Mouse (Mus musculus): ENCODE results near the gene Ap2s1. TPM values are rescaled to one million over a fixed set of nuclear protein-coding genes. Genes with fewer than 3 reads are reported as not detected.
A peak's percentile ranks its signal among the peaks of the same experiment; 100 is the strongest.

Ap2s1 gene
- polyA plus RNA-seq, 1 experiment from 2014 or later: 255 TPM

DNA sequence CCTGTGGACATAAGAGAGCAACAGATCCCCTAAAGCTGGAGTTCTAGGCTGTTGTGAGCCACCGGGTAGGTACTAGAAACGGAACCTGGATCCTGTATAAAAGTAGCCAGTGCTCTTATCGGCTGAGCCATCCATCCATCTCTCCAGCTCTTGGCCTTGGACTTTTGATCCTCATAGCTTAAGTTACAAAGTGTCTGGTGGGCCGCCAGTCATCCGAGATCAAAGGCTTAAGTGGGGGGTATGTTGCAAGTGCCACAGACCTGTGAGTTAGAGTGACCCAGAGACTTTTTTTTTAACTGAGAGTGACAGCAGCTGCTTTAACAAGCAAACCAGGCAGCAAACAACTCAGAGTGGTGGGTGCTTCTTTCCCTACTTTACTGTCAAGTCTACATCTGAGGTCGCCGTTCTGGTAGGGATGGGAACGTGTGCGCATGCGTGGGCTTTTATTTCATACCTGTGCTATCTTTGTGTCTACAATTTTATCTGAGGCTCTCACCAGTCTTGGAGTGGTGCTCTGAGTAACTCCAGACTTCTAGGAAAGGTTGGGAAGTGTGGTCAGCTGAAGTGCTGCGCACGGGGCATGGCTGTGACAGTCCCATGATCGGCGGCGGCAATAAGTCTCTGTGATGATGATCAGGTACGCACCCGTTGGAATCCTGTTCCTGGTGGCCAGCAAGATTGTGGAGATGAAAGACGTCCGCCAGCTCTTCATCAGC, 55.0 kb downstream of the Ap2s1 start:
- Histone ChIP-seq H3K9me3 (ENCODE audit: control insufficient read depth, low read length) (no peaks in the 10 kb centered on the region), H3K4me1 (replicated peaks; ENCODE audit: control insufficient read depth, insufficient read depth, low read length) (peaks cover 9% of the 10 kb centered on the region), H3K36me3 (ENCODE audit: control insufficient read depth, insufficient read depth, low read length) (peaks cover 28% of the 10 kb centered on the region), H3K27me3 (replicated peaks; ENCODE audit: control insufficient read depth, insufficient read depth, low read length) (no peaks in the 10 kb centered on the region), H3K4me3 (ENCODE audit: low read depth, low read length) (no peak overlapping the region), H3K4me2 (ENCODE audit: low read length) (no peak overlapping the region), H3K27ac (ENCODE audit: low read depth) (no peak overlapping the region), H3K9ac (ENCODE audit: low read length) (no peak overlapping the region)
- no peak for DNase-seq (ENCODE audit: low spot score)
- peak; percentile 8; the same call in 1 of the 2 replicates for ATAC-seq (replicated peaks; ENCODE audit: low FRiP score, low TSS enrichment, low read depth)
- 79% methylated on average over 19 of the region's 19 CpGs for WGBS

DNA sequence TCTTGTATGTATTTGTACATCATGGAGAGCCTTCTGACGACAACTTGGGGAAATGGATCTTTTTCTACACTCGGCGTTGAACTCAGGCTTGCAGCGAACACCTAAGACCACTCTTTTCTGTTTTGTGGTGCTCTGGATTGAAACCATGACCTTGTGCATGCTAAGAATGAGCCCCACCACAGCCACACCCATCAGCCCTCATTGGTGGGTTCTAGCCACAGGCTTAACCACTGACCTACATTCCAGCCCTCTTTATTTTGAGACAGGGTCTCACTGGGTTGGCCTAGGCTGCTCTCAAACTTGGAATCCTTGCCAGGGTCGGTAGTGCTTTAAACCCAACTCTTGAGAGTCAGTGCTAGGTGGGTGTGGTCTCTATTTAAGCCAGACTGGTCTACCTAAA, 56.7 kb downstream of the Ap2s1 start:
- H3K36me3 ChIP-seq (ENCODE audit: control insufficient read depth, insufficient read depth, low read length): peaks cover 31% of the 10 kb centered on the region
- no peak overlapping the region for H3K27ac ChIP-seq (ENCODE audit: low read depth)
- DNase-seq (ENCODE audit: low spot score) (no peak), ATAC-seq (replicated peaks; ENCODE audit: low FRiP score, low TSS enrichment, low read depth) (no peak)
- H3K4me3 ChIP-seq (ENCODE audit: low read depth, low read length): no peak overlapping the region
- H3K27me3 ChIP-seq (replicated peaks; ENCODE audit: control insufficient read depth, insufficient read depth, low read length): no peaks in the 10 kb centered on the region
- no peak overlapping the region for H3K4me2 ChIP-seq (ENCODE audit: low read length)
- no peak overlapping the region for H3K9ac ChIP-seq (ENCODE audit: low read length)
- H3K9me3 ChIP-seq (ENCODE audit: control insufficient read depth, low read length): no peaks in the 10 kb centered on the region
- peaks cover 9% of the 10 kb centered on the region for H3K4me1 ChIP-seq (replicated peaks; ENCODE audit: control insufficient read depth, insufficient read depth, low read length)
- WGBS: 88% methylated on average over 5 of the region's 5 CpGs

Other genes with a start within 250 kb of the Ap2s1 start
- 18.5 and 19.0 TPM in 2 replicates for gene Arhgap35, start 123.4 kb upstream of the Ap2s1 start, polyA plus RNA-seq (2014; fragmentation: Nextera tagmentation; extraction: Ambion mirVana)
- gene Ceacam15, start 62.7 kb upstream of the Ap2s1 start, polyA plus RNA-seq (2014; fragmentation: Nextera tagmentation; extraction: Ambion mirVana): not detected in 2 replicates
- gene Ceacam9, start 16.5 kb upstream of the Ap2s1 start, polyA plus RNA-seq (2014; fragmentation: Nextera tagmentation; extraction: Ambion mirVana): not detected in 2 replicates
- 41.5 and 43.9 TPM in 2 replicates for gene Slc1a5, start 42.9 kb downstream of the Ap2s1 start, polyA plus RNA-seq (2014; fragmentation: Nextera tagmentation; extraction: Ambion mirVana)
- gene Strn4, start 77.5 kb downstream of the Ap2s1 start, polyA plus RNA-seq (2014; fragmentation: Nextera tagmentation; extraction: Ambion mirVana): 107 and 111 TPM in 2 replicates
- 27.5 and 28.3 TPM in 2 replicates for gene Fkrp, start 78.3 kb downstream of the Ap2s1 start, polyA plus RNA-seq (2014; fragmentation: Nextera tagmentation; extraction: Ambion mirVana)
- 12.0 and 12.8 TPM in 2 replicates for gene Prkd2, start 104.5 kb downstream of the Ap2s1 start, polyA plus RNA-seq (2014; fragmentation: Nextera tagmentation; extraction: Ambion mirVana)
- 5.3 and 5.5 TPM in 2 replicates for gene Dact3, start 136.9 kb downstream of the Ap2s1 start, polyA plus RNA-seq (2014; fragmentation: Nextera tagmentation; extraction: Ambion mirVana)
- 12.5 and 13.9 TPM in 2 replicates for gene Gng8, start 153.4 kb downstream of the Ap2s1 start, polyA plus RNA-seq (2014; fragmentation: Nextera tagmentation; extraction: Ambion mirVana)
- 2.2 and 2.3 TPM in 2 replicates for gene Ptgir, start 168.1 kb downstream of the Ap2s1 start, polyA plus RNA-seq (2014; fragmentation: Nextera tagmentation; extraction: Ambion mirVana)
- 184 and 190 TPM in 2 replicates for gene Calm3, start 185.7 kb downstream of the Ap2s1 start, polyA plus RNA-seq (2014; fragmentation: Nextera tagmentation; extraction: Ambion mirVana)
- 4.1 and 5.3 TPM in 2 replicates for gene Pnmal2, start 206.3 kb downstream of the Ap2s1 start, polyA plus RNA-seq (2014; fragmentation: Nextera tagmentation; extraction: Ambion mirVana)
- 3.7 and 4.1 TPM in 2 replicates for gene Pnmal1, start 221.3 kb downstream of the Ap2s1 start, polyA plus RNA-seq (2014; fragmentation: Nextera tagmentation; extraction: Ambion mirVana)
- gene Gm42372, start 244.7 kb downstream of the Ap2s1 start, polyA plus RNA-seq (2014; fragmentation: Nextera tagmentation; extraction: Ambion mirVana): 0.51 and 0.62 TPM in 2 replicates

Data from intestine, embryonic 14.5 days (tissue).